Mouse (Mus musculus) small intestine, adult 2 months (tissue): ENCODE measurements around the gene Folr1.

Source experiments
- CTCF ChIP-seq: fragments of 200-500 bp; IDR thresholded peaks from 2 replicates; pipeline ENCODE4 v1.5.1; 2012; ENCODE audit warnings: low read depth, mild to moderate bottlenecking, control low read depth, inconsistent platforms, low read length, moderate library complexity, mixed read lengths; ENCODE audit not compliant: insufficient replicate concordance, insufficient read length; ENCODE audit errors: extremely low read depth
- POLR2A ChIP-seq: fragments of 200-500 bp; IDR thresholded peaks from 2 replicates; pipeline ENCODE4 v1.6.1; 2012; ENCODE audit warnings: low read depth, mild to moderate bottlenecking, control low read depth, inconsistent platforms, low read length, moderate library complexity

DNA sequence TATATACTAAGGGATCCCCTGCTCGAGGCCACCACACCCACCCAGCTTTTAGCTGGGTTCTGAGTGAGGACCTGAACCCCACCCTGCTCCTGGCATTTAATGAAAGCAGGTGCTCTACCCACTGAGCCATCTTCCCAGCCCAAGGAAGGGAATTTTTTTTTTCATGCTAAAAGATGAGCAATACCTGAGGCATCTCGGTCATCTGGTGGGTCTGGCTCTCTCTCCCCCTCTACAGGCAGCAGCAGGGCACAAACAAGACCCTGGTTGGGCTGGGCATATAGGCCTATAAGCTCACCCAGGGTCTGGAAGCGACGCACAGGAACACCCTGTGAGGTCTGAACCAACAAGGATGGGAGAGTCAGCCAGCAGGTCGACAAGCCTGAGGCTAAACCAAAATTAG, 37.2 kb downstream of the Folr1 start:
- TF ChIP-seq POLR2A (no peak), CTCF (no peak)
